Mouse (Mus musculus) neural tube, embryonic 13.5 days (tissue): Measurements from ENCODE around the gene Gipc2. TPM values are rescaled to one million over a fixed set of nuclear protein-coding genes. Genes with fewer than 3 reads are reported as not detected.
A peak's percentile ranks its signal among the peaks of the same experiment; 100 is the strongest.

Source experiments
- ATAC-seq: fragments of 200-750 bp; cut with Nextera tagmentation; 2 replicates; pipeline ENCODE4 v1.8.0; 2017; ENCODE audit warnings: low read depth, mild to moderate bottlenecking, moderate TSS enrichment, moderate library complexity
- H3K27ac ChIP-seq: fragments of 300-500 bp; sonication (generic); replicated peaks from 2 replicates; pipeline ENCODE4 v1.5.1; 2015; ENCODE audit warnings: moderate library complexity, mild to moderate bottlenecking, inconsistent platforms
- H3K27me3 ChIP-seq: fragments of 300-500 bp; sonication (generic); 2 replicates; pipeline ENCODE4 v1.6.1; 2015; ENCODE audit warnings: mild to moderate bottlenecking, inconsistent platforms
- H3K36me3 ChIP-seq: fragments of 300-500 bp; sonication (generic); 2 replicates; pipeline ENCODE4 v1.6.1; 2015; ENCODE audit warnings: mild to moderate bottlenecking, inconsistent platforms
- H3K4me1 ChIP-seq: fragments of 300-500 bp; sonication (generic); replicated peaks from 2 replicates; pipeline ENCODE4 v1.6.1; 2015; ENCODE audit warnings: inconsistent platforms
- H3K4me2 ChIP-seq: fragments of 300-500 bp; sonication (generic); 2 replicates; pipeline ENCODE4 v1.6.1; 2015; ENCODE audit warnings: inconsistent platforms, mild to moderate bottlenecking, moderate library complexity
- H3K4me3 ChIP-seq: fragments of 300-500 bp; sonication (generic); 2 replicates; pipeline ENCODE4 v1.5.1; 2015; ENCODE audit warnings: mild to moderate bottlenecking, inconsistent platforms
- H3K9ac ChIP-seq: fragments of 300-500 bp; sonication (generic); 2 replicates; pipeline ENCODE4 v1.6.1; 2015; ENCODE audit warnings: moderate library complexity, mild to moderate bottlenecking, inconsistent platforms
- H3K9me3 ChIP-seq: fragments of 300-500 bp; sonication (generic); 2 replicates; pipeline ENCODE4 v1.6.1; 2016; ENCODE audit warnings: inconsistent platforms
- WGBS: fragments of 180-500 bp; shearing (Covaris S2); methylation state at CpG from one replicate; pipeline ENCODE4 v1.1.7; 2015; 5-methylcytosine and 5-hydroxymethylcytosine counted together
- polyA plus RNA-seq: library from polyadenylated mRNA; unstranded; fragments of >200 nt; fragmentation: Nextera tagmentation; extraction: Ambion mirVana; gene quantifications from 2 replicates; pipeline ENCODE4 v1.2.1, GENCODE M21; 2015

Gipc2 gene
- polyA plus RNA-seq, 1 experiment from 2014 or later: 5.7 TPM

DNA sequence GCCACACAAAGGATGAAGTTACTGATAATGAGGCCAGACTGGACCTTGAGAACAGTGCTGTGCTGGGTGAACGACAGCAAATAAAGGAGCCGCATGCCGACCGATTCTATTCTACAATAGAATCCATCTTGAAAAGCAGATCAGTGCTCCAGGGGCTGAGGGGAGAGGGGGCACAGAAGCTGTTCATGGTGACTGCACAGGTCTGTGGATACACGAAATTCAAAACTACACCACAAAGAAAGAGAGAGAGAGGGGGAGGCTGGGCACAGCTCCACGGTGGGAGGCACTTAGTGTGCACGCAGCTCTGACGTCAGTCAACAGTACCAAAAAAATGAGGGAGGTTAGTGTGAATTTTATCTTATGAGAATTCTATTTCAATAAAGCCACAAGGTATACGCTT lies 17.5 kb upstream of the Gipc2 start:
- Histone ChIP-seq H3K4me3 (no peak overlapping the region), H3K4me2 (no peak overlapping the region), H3K9ac (no peak overlapping the region), H3K27me3 (no peaks in the 10 kb centered on the region), H3K4me1 (no peaks in the 10 kb centered on the region), H3K9me3 (no peaks in the 10 kb centered on the region), H3K27ac (no peak overlapping the region), H3K36me3 (peaks cover 30% of the 10 kb centered on the region)
- no peak for ATAC-seq
- WGBS: 70% methylated on average over 9 of the region's 9 CpGs

DNA sequence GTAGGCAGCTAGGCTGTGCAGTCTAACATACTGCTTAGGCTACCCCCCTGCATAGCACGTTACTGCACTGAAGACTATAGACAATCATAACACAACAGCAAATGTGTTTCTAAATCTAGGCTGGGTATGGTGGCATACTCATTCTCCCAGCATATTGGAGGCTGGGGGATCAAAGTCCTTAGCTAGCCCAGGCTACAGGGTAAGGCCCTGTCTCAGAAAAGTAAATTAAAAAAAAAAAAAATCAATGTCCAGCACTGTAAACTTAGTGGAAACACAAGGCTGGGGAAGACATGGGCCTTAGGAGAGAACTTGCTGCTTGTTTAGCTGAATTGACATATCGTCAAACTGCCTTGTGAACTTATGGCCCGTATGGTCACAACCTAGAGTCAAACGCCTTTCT lies 14.6 kb upstream of the Gipc2 start:
- Histone ChIP-seq H3K9me3 (no peaks in the 10 kb centered on the region), H3K27ac (no peak overlapping the region), H3K9ac (no peak overlapping the region), H3K4me3 (no peak overlapping the region), H3K36me3 (peaks cover 24% of the 10 kb centered on the region), H3K4me2 (no peak overlapping the region), H3K27me3 (no peaks in the 10 kb centered on the region), H3K4me1 (no peaks in the 10 kb centered on the region)
- ATAC-seq: no peak
- WGBS: 87% methylated on average over 4 of the region's 4 CpGs

- no peak for ATAC-seq
- Histone ChIP-seq H3K4me1 (no peaks in the 10 kb centered on the region), H3K9ac (no peak overlapping the region), H3K9me3 (no peaks in the 10 kb centered on the region), H3K4me2 (no peak overlapping the region), H3K27ac (no peak overlapping the region), H3K27me3 (no peaks in the 10 kb centered on the region), H3K4me3 (no peak overlapping the region), H3K36me3 (peaks cover 12% of the 10 kb centered on the region; the same call in 1 of the 2 replicates)
- 31% methylated on average over 1 of the region's 1 CpGs for WGBS
Observed at GRCm38 (mm10) chr3:152179285-152179684, 13.3 kb upstream of the Gipc2 start.

GRCm38 (mm10) chr3:152178816-152179215 lies 12.8 kb upstream of the Gipc2 start:
- no peak overlapping the region for H3K27ac ChIP-seq
- H3K4me3 ChIP-seq: no peak overlapping the region
- no peak overlapping the region for H3K4me2 ChIP-seq
- H3K36me3 ChIP-seq: peaks cover 12% of the 10 kb centered on the region; the same call in 1 of the 2 replicates
- no peaks in the 10 kb centered on the region for H3K9me3 ChIP-seq
- H3K27me3 ChIP-seq: no peaks in the 10 kb centered on the region
- H3K4me1 ChIP-seq: no peaks in the 10 kb centered on the region
- WGBS: 76% methylated on average over 4 of the region's 4 CpGs
- no peak overlapping the region for H3K9ac ChIP-seq
- ATAC-seq: no peak

DNA sequence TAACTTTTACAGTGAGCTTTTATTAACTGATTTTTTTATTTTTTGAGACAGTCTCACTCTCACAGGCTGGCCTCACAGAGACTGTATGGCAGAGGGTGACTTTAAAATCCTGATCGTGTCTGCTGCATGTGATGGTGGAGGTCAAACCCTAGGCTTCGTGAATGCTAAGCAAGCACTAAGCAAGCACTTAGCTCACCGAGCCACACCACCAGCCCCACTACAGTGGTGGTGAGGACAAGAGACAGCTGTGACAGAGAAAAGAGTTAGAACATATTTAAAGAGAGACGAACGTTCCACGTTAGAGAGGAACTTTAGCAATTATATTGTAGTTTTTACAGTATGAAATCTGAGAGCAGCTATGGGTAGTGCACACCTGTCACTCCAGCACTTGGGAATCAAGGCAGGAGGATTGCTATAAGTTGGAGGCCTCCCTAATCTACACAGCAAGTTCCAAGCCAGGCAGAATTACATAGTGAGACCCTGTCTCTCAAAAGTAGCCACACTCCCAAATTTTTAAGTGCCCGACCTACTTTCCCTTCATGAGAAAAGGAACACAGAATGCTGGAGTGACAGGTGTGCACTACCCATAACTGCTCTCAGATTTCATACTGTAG lies 6.4 kb upstream of the Gipc2 start:
- Histone ChIP-seq H3K4me3 (no peak overlapping the region), H3K27ac (no peak overlapping the region), H3K36me3 (no peaks in the 10 kb centered on the region), H3K4me2 (no peak overlapping the region), H3K9me3 (no peaks in the 10 kb centered on the region), H3K27me3 (no peaks in the 10 kb centered on the region), H3K4me1 (peaks cover 2% of the 10 kb centered on the region; the same call in 1 of the 2 replicates), H3K9ac (no peak overlapping the region)
- 87% methylated on average over 7 of the region's 7 CpGs for WGBS
- no peak for ATAC-seq

DNA sequence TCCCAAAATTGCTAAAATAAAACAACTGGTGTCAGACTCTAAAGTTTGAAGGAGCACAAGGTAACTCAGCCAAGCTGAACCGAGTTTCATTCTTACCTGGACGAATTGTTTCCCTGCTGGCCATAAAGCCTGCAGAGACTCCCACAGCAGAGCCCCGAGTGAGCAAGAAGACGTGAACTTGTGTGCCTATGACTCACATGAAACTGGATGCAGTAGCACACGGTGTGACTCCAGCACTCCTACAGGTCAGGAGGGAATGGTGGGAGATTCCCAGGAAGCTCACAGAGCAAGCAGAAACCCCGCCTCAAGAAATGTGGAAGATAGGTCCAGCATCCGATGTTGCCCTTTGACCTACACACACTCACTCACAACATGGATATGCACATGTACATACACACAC lies 5.8 kb upstream of the Gipc2 start:
- peaks cover 8% of the 10 kb centered on the region for H3K4me1 ChIP-seq
- WGBS: 74% methylated on average over 7 of the region's 7 CpGs
- H3K27me3 ChIP-seq: no peaks in the 10 kb centered on the region
- H3K27ac ChIP-seq: no peak overlapping the region
- no peak overlapping the region for H3K4me2 ChIP-seq
- H3K36me3 ChIP-seq: no peaks in the 10 kb centered on the region
- no peak overlapping the region for H3K4me3 ChIP-seq
- H3K9me3 ChIP-seq: no peaks in the 10 kb centered on the region
- ATAC-seq: no peak
- H3K9ac ChIP-seq: no peak overlapping the region

GRCm38 (mm10) chr3:152171236-152171635 lies 5.2 kb upstream of the Gipc2 start:
- Histone ChIP-seq H3K27ac (no peak overlapping the region), H3K9ac (no peak overlapping the region), H3K36me3 (no peaks in the 10 kb centered on the region), H3K4me1 (peaks cover 12% of the 10 kb centered on the region), H3K4me3 (no peak overlapping the region), H3K27me3 (no peaks in the 10 kb centered on the region), H3K4me2 (no peak overlapping the region), H3K9me3 (no peaks in the 10 kb centered on the region)
- ATAC-seq: no peak
- 89% methylated on average over 2 of the region's 2 CpGs for WGBS

DNA sequence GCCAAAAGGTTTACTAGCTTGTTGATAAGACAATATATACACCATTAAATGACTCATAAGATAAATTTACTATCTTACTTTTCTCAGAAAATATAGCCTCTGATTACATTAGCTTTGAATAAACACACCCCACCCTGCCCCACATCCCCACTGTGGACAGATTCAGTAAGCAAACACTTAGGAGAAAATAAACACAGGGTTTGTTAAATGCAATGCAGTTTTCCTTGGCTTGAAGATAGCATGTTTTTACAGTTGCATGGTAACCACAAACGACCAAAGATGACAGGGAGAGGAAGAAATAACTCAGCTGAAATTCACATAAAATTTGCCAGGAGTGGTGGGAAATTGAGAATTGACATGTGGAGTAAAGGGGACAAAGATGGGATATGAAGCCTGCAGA lies 4.4 kb upstream of the Gipc2 start:
- H3K9ac ChIP-seq: no peak overlapping the region
- H3K27ac ChIP-seq: no peak overlapping the region
- no peak overlapping the region for H3K4me2 ChIP-seq
- H3K27me3 ChIP-seq: peaks cover 8% of the 10 kb centered on the region
- WGBS: 53% methylated on average over 1 of the region's 1 CpGs
- peaks cover 20% of the 10 kb centered on the region for H3K4me1 ChIP-seq
- H3K4me3 ChIP-seq: no peak overlapping the region
- ATAC-seq: no peak
- H3K36me3 ChIP-seq: no peaks in the 10 kb centered on the region
- H3K9me3 ChIP-seq: no peaks in the 10 kb centered on the region

DNA sequence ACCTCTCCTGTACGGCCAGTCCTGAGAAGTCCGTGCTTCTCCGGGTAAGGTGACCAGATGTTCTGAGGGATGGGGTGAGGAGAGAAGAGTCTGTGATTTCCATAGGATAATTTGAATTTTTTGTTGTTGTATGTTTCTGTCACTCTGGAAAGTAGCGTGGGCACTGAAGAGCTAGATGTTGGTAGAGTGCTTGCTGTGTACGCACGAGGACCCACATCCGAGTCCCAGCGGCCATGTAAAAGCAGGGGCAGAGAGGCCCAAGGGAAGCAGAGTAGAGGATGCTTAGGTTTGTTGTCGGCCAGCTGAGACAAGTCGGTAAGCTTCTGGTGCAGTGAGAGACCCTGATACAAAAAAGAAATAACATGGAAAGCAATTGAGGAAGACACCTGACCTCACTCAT lies 2.0 kb upstream of the Gipc2 start:
- no peak overlapping the region for H3K4me2 ChIP-seq
- ATAC-seq: no peak
- no peak overlapping the region for H3K27ac ChIP-seq
- H3K9ac ChIP-seq: no peak overlapping the region
- H3K9me3 ChIP-seq: no peaks in the 10 kb centered on the region
- 90% methylated on average over 10 of the region's 10 CpGs for WGBS
- no peaks in the 10 kb centered on the region for H3K36me3 ChIP-seq
- H3K4me3 ChIP-seq: no peak overlapping the region
- peaks cover 12% of the 10 kb centered on the region for H3K27me3 ChIP-seq
- H3K4me1 ChIP-seq: peaks cover 25% of the 10 kb centered on the region

DNA sequence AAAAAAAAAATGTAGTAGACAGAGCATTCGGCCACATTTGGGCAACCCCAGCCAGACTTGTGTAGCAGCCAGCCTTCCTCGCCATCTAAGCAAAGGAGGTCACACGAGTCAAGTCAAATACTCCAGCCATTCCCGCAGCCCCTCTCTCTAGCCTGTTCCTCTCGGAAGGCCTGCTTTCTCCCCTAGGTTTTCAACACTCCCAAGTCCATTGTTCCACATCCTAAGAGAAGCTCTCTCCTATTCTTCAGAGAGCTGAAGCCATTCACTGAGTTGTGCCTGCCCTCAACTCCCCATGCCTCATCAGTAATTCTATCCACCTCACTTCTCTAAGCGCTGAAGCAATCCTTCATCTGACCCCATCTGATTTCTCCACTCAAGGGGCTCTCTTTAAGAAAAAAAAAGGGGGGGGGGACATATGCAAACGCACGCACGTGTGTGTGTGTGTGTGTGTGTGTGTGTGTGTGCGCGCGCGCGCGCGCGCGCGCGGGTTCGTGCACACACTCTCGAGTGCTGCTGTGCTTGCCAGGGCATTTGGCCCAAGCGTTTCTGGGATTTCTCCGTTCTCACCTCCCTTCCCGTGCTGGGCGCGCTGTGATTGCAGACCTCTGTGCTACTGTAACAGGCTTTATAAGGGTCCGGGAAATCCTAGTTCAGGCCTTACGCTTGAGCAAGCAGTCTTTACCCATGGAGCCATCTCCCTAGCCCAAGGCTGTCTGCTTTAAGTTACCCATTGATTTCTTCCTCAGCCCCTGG lies 845 bp upstream of the Gipc2 start:
- peaks cover 25% of the 10 kb centered on the region for H3K4me1 ChIP-seq
- H3K27me3 ChIP-seq: peaks cover 12% of the 10 kb centered on the region
- peak; percentile 52 for ATAC-seq
- H3K4me2 ChIP-seq: peak overlapping the region; percentile 95
- H3K9ac ChIP-seq: peak overlapping the region; percentile 82
- H3K27ac ChIP-seq: peak overlapping the region; percentile 61
- no peaks in the 10 kb centered on the region for H3K9me3 ChIP-seq
- H3K4me3 ChIP-seq: peak overlapping the region; percentile 58
- 7% methylated on average over 29 of the region's 29 CpGs for WGBS
- no peaks in the 10 kb centered on the region for H3K36me3 ChIP-seq

DNA sequence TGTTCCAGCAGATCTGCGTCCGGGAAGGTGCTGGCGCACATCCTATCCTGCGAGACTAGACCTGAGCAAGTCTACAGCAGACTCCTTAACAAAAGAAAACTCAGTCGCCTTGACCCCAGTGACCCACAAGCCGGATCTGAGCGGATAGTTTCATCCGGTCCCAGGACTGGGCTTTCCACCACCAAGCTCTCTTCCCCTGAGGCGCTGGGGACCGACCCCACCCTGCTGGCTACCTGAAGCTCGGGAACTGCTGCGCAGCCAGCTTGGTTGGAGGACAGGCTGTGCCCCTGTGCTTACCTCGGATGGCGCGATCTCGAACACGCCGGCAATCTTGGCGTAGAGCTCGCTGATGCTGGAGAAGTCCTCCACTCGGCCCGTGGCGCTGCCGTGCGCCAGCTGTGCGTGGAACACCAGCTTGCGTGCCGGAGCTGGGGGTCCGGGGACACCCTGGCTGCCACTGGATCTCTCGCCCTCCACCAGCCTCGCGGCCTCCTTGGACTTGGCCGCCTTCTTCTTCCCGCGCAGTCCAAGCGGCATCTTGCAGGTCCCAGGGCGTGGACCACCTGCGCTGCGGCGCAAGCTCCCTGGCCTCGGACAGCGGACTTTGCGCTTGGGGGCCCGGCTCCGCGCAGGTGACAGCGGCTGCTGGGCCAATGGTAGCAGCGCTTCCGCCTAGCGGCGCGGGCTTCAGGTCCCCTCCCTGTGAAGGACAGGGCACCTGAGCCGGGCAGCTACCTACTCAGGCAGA lies 505 bp downstream of the Gipc2 start:
- peak; percentile 76 for ATAC-seq
- WGBS: 1% methylated on average over 53 of the region's 53 CpGs
- Histone ChIP-seq H3K4me2 (peak overlapping the region; percentile 95), H3K9ac (peak overlapping the region; percentile 82), H3K4me1 (peaks cover 25% of the 10 kb centered on the region), H3K27me3 (peaks cover 12% of the 10 kb centered on the region), H3K27ac (peak overlapping the region; percentile 61), H3K9me3 (no peaks in the 10 kb centered on the region), H3K36me3 (no peaks in the 10 kb centered on the region), H3K4me3 (peak overlapping the region; percentile 58)

GRCm38 (mm10) chr3:152165014-152165350 lies 1.0 kb downstream of the Gipc2 start:
- Histone ChIP-seq H3K4me1 (peaks cover 25% of the 10 kb centered on the region), H3K27me3 (peaks cover 12% of the 10 kb centered on the region), H3K4me2 (peak overlapping the region; percentile 95), H3K27ac (no peak overlapping the region), H3K9ac (peak overlapping the region; percentile 82), H3K4me3 (peak overlapping the region; percentile 58), H3K36me3 (no peaks in the 10 kb centered on the region), H3K9me3 (no peaks in the 10 kb centered on the region)
- peak; percentile 7; the same call in 1 of the 2 replicates for ATAC-seq
- 36% methylated on average over 9 of the region's 9 CpGs for WGBS
